Mouse (Mus musculus): ENCODE results near the gene Gm15517. TPM values are rescaled to one million over a fixed set of nuclear protein-coding genes. Genes with fewer than 3 reads are reported as not detected.
"Not testable (repeated sequence)": the region's sequence is repeated elsewhere in the genome, so short reads cannot be mapped to it uniquely, and the experiment has no call there.

The Gm15517 gene
- polyA plus RNA-seq, 1 experiment from 2014 or later, result not detected

DNA sequence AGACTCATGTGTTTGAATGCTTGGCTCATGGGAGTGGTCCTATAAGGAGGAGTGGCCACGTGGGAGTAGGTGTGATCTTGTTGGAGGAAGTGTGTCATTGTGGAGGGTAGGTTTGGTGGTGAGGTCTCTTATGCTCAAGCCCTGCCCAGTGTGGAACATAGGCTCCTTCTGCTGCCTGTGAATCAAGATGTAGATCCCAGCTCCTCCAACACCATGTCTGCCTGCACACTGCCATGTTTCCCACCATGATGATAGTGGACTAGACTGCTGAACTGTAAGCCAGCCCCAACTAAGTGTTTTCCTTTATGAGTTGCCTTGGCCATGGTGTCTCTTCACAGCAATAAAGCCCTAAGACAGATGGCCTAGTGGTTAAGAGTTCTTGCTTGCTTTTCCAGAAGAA is 17.2 kb upstream of the Gm15517 start:
- Histone ChIP-seq H3K4me3 (ENCODE audit: low read length) (no peak overlapping the region), H3K27me3 (ENCODE audit: control insufficient read depth, insufficient read depth, low read length) (no peaks in the 10 kb centered on the region), H3K9ac (ENCODE audit: low read depth, low read length) (no peak overlapping the region), H3K27ac (ENCODE audit: low read depth, low read length) (no peak overlapping the region), H3K36me3 (ENCODE audit: control insufficient read depth, insufficient read depth, low read length) (peaks cover 13% of the 10 kb centered on the region), H3K4me1 (ENCODE audit: control insufficient read depth, insufficient read depth, low read length) (peaks cover 21% of the 10 kb centered on the region), H3K4me2 (replicated peaks; ENCODE audit: low read depth, low read length) (no peak overlapping the region), H3K9me3 (ENCODE audit: control insufficient read depth, low read length) (no peaks in the 10 kb centered on the region)
- WGBS, result 53% methylated on average over 1 of the region's 1 CpGs
- no peak for ATAC-seq (ENCODE audit: low FRiP score, low TSS enrichment)

DNA sequence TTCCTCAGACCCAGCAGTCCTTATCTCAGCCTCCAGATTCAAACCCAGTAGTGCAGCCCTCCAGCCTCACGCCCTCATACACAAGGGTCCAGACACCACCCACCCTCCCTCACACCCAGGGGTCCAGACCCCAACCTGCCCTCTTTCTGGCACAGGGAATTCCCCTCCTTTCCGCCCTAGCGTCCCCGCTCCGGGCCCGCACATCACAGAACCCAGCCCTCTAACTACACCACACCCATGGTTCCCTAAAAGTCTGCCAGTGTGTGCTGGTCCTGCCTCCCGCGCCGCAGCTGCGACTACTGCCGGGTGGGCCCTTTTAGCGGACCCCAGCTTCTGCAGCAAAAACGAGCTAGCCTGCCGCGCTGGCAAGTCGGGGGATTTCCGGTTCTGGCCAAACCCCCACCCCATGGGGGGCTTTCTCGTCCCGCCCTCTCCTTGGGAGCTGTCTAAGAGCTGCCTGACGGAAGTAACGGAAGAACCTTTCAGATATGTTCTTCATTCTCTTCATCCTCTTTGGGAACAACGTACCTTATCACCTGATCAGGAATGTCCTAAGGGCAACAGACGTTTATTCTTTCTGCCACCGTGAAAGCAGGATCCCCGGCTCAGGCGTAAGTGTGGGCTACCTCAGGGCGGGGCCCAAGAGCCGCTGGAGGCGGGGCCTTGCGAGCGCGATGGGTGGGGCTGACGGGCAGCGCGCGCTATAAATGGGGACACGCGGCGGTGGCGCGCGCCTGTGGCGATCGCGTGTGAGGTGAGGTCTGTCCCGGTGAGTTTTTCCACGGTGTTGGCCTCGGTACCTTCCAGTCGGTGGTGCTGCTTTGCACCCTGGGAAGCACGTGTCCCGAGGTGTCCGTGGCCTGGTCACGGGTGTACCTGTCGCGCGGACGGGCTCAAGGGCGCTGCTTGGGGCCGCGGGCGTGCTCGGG is 14.9 kb upstream of the Gm15517 start, which contains the start of the genes 1700028J19Rik and 2410002F23Rik:
TSS of gene 1700028J19Rik (minus strand) at position 641 of the 929 bp plus-strand sequence.
TSS of gene 2410002F23Rik (plus strand) at position 668 of the 929 bp plus-strand sequence.
- H3K9me3 ChIP-seq (ENCODE audit: control insufficient read depth, low read length), result no peaks in the 10 kb centered on the region
- ATAC-seq (ENCODE audit: low FRiP score, low TSS enrichment), result peak; percentile 87
- peak within 1 kb of the TSS; percentile 88 for H3K4me2 ChIP-seq (replicated peaks; ENCODE audit: low read depth, low read length)
- no peaks in the 10 kb centered on the region for H3K27me3 ChIP-seq (ENCODE audit: control insufficient read depth, insufficient read depth, low read length)
- H3K9ac ChIP-seq (ENCODE audit: low read depth, low read length), result peak within 1 kb of the TSS; percentile 95
- H3K36me3 ChIP-seq (ENCODE audit: control insufficient read depth, insufficient read depth, low read length), result peaks cover 34% of the 10 kb centered on the region
- 1% methylated on average over 54 of the region's 62 CpGs for WGBS
- peak within 1 kb of the TSS; percentile 96 for H3K4me3 ChIP-seq (ENCODE audit: low read length)
- H3K27ac ChIP-seq (ENCODE audit: low read depth, low read length), result peak within 1 kb of the TSS; percentile 96
- H3K4me1 ChIP-seq (ENCODE audit: control insufficient read depth, insufficient read depth, low read length), result peaks cover 23% of the 10 kb centered on the region

DNA sequence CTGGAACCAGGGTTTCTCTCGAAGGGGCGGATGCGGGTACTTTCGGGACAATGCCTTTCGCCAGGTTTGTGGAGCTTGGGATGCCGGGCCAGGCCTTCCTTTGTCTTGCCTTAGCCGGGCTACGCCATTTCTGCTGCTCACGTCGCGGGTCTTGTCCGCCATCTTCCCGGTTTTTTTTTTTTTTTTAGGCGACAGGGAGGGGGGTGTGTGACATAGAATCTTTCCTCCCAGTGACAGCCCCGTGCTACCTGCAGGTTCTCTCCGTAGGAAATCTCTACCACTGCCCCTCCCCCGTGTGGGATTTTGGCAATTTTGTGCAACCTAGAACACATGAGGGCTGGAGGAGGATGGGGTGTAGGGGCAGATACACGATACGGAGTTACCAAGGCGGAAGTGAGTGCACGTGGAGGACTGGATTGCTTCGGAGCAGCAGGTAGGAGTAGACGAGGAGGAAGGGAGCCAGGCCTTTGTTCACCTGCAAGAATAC is 14.2 kb upstream of the Gm15517 start:
- H3K4me3 ChIP-seq (ENCODE audit: low read length), result peak overlapping the region; percentile 96
- H3K27me3 ChIP-seq (ENCODE audit: control insufficient read depth, insufficient read depth, low read length), result no peaks in the 10 kb centered on the region
- peak overlapping the region; percentile 88 for H3K4me2 ChIP-seq (replicated peaks; ENCODE audit: low read depth, low read length)
- under 1% methylated on average over 23 of the region's 23 CpGs for WGBS
- peak overlapping the region; percentile 95 for H3K9ac ChIP-seq (ENCODE audit: low read depth, low read length)
- peaks cover 37% of the 10 kb centered on the region for H3K36me3 ChIP-seq (ENCODE audit: control insufficient read depth, insufficient read depth, low read length)
- peak; percentile 24 for ATAC-seq (ENCODE audit: low FRiP score, low TSS enrichment)
- H3K9me3 ChIP-seq (ENCODE audit: control insufficient read depth, low read length), result no peaks in the 10 kb centered on the region
- peaks cover 23% of the 10 kb centered on the region for H3K4me1 ChIP-seq (ENCODE audit: control insufficient read depth, insufficient read depth, low read length)
- peak overlapping the region; percentile 96 for H3K27ac ChIP-seq (ENCODE audit: low read depth, low read length)

DNA sequence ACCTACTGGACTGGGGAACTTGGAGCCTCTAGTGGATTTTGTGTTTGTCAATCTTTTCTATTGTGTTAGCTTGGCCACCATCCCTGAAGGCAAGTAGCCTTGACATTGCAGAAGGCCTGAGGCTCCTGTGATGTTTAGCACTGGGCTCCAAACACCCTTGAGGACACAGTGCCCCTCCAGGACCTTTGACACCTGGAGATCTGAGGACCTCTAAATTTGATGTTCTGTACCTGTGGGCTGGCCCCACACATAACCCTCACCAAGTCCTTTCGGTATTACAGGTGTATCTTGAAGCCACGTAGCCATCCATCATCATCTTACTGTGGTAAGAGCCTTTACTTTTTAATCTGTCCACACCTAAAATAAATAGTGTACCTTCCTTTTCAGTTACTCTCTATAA is 13.3 kb upstream of the Gm15517 start:
- no peak overlapping the region for H3K27ac ChIP-seq (ENCODE audit: low read depth, low read length)
- no peak for ATAC-seq (ENCODE audit: low FRiP score, low TSS enrichment)
- H3K4me1 ChIP-seq (ENCODE audit: control insufficient read depth, insufficient read depth, low read length), result peaks cover 26% of the 10 kb centered on the region
- H3K9me3 ChIP-seq (ENCODE audit: control insufficient read depth, low read length), result no peaks in the 10 kb centered on the region
- H3K36me3 ChIP-seq (ENCODE audit: control insufficient read depth, insufficient read depth, low read length), result peaks cover 47% of the 10 kb centered on the region
- H3K27me3 ChIP-seq (ENCODE audit: control insufficient read depth, insufficient read depth, low read length), result no peaks in the 10 kb centered on the region
- peak overlapping the region; percentile 95 for H3K9ac ChIP-seq (ENCODE audit: low read depth, low read length)
- peak overlapping the region; percentile 88 for H3K4me2 ChIP-seq (replicated peaks; ENCODE audit: low read depth, low read length)
- H3K4me3 ChIP-seq (ENCODE audit: low read length), result peak overlapping the region; percentile 96
- WGBS, result 84% methylated on average over 2 of the region's 2 CpGs

DNA sequence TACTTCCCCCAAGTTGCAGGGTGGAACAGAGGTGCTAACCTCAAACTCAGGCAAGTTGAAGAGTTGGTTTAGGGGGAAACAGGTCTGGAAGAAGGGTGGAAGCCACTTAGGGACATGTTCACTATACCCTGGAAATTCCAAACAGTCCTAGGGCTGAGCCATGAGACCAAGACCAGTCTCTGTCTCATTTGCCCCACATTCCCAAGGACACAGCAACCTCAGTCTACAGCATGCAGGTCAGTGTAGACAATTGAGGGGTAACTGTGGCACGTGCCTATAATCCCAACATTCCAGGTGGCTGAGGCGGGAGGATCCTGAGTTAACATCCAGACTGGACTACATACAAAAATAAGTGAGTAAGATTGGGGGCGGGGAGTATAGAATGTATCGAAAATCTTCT is 12.0 kb upstream of the Gm15517 start:
- H3K27me3 ChIP-seq (ENCODE audit: control insufficient read depth, insufficient read depth, low read length), result no peaks in the 10 kb centered on the region
- H3K4me2 ChIP-seq (replicated peaks; ENCODE audit: low read depth, low read length), result no peak overlapping the region
- H3K9me3 ChIP-seq (ENCODE audit: control insufficient read depth, low read length), result no peaks in the 10 kb centered on the region
- H3K9ac ChIP-seq (ENCODE audit: low read depth, low read length), result no peak overlapping the region
- WGBS, result 95% methylated on average over 4 of the region's 4 CpGs
- peaks cover 26% of the 10 kb centered on the region for H3K4me1 ChIP-seq (ENCODE audit: control insufficient read depth, insufficient read depth, low read length)
- no peak overlapping the region for H3K27ac ChIP-seq (ENCODE audit: low read depth, low read length)
- no peak overlapping the region for H3K4me3 ChIP-seq (ENCODE audit: low read length)
- ATAC-seq (ENCODE audit: low FRiP score, low TSS enrichment), result no peak
- peaks cover 57% of the 10 kb centered on the region for H3K36me3 ChIP-seq (ENCODE audit: control insufficient read depth, insufficient read depth, low read length)

DNA sequence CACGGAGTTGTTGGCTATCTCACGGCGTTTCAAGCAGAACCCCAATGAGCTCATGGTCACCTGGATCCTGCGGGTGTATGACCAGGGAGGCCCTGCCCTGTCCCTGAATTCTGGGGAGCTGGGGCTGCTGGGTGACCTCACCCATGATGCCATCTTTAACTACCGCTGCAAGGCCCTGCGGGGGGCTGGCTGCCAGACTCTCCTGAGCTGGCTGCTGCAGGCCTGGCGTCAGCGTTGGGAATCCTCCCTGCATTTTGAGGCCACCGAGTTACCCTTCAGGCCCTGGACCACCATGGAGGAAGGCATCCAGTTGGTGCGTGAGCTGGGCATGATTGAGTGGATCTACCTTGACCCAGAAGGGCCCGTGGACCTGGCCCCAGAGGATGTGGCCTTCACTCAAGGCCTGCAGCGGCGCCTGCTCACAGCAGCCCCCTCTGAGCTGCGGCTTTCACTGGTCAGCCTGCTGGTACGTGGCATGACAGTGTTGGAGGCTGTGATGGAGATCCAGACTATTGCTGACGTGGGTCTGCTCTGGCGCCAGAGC is 10.4 kb upstream of the Gm15517 start:
- H3K36me3 ChIP-seq (ENCODE audit: control insufficient read depth, insufficient read depth, low read length), result peaks cover 57% of the 10 kb centered on the region
- H3K9ac ChIP-seq (ENCODE audit: low read depth, low read length), result not testable (repeated sequence)
- 90% methylated on average over 17 of the region's 17 CpGs for WGBS

DNA sequence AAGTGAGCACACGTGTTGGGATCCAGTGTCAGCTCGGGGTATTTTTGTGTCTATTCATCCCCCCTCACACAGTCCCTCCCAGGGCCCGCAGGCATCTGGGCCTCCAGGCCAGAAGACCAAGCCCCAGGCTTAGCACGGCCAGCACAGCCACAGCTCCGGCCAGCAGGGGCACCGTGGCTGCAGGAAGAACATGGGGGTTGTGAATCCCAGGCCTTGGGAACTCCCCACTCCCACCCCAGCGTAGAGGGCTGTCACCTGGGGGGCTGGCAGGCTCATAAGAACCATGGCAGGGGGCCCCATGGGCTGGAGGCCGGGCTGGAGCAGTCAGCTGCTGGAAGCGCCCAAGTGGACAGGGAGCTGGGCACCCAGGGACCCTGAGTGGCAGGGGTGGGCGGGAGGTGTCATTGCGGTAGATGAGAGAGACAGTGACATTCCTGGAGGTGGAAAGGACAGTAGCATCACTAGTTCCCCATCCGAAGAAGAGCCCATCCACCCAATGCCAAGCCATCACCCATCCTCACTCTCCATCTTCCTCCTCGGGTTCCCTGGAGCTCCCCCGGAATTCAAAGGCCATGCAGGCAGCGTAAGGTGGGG is 8.1 kb upstream of the Gm15517 start:
- Histone ChIP-seq H3K9me3 (ENCODE audit: control insufficient read depth, low read length) (no peaks in the 10 kb centered on the region), H3K27me3 (ENCODE audit: control insufficient read depth, insufficient read depth, low read length) (no peaks in the 10 kb centered on the region), H3K4me1 (ENCODE audit: control insufficient read depth, insufficient read depth, low read length) (peaks cover 14% of the 10 kb centered on the region), H3K27ac (ENCODE audit: low read depth, low read length) (0 out of 2 replicates have a peak overlapping the region, but pooled peaks have one; percentile 11), H3K36me3 (ENCODE audit: control insufficient read depth, insufficient read depth, low read length) (peaks cover 53% of the 10 kb centered on the region), H3K9ac (ENCODE audit: low read depth, low read length) (no peak overlapping the region), H3K4me2 (replicated peaks; ENCODE audit: low read depth, low read length) (no peak overlapping the region), H3K4me3 (ENCODE audit: low read length) (no peak overlapping the region)
- WGBS, result 77% methylated on average over 15 of the region's 15 CpGs
- ATAC-seq (ENCODE audit: low FRiP score, low TSS enrichment), result no peak

More for the DNA sequence above, 10.4 kb upstream of the Gm15517 start:
- H3K4me1 ChIP-seq (ENCODE audit: control insufficient read depth, insufficient read depth, low read length), result peaks cover 21% of the 10 kb centered on the region
- not testable (repeated sequence) for H3K27me3 ChIP-seq (ENCODE audit: control insufficient read depth, insufficient read depth, low read length); H3K4me3 ChIP-seq (ENCODE audit: low read length); ATAC-seq (ENCODE audit: low FRiP score, low TSS enrichment); H3K4me2 ChIP-seq (replicated peaks; ENCODE audit: low read depth, low read length); H3K9me3 ChIP-seq (ENCODE audit: control insufficient read depth, low read length); H3K27ac ChIP-seq (ENCODE audit: low read depth, low read length)

DNA sequence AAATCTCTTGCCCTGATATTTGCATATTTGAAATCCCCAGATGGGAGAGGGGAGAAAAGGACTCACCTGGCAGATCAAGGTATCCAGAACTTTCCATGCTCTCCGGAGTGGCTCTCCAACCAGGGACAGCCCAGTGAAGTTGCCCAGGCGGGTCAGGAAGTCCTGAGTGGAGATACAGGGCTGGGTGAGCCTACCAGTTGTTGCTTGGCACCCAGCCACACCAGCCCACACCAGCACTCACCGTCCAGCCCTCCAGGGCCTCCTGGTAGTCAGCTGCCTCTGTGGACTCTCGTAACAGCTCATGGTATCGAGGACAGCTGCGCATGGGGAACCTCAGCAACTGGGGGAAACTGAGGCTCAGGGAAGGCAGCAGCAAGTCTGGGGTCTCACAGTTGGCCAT is 6.3 kb upstream of the Gm15517 start:
- ATAC-seq (ENCODE audit: low FRiP score, low TSS enrichment), result no peak
- H3K4me2 ChIP-seq (replicated peaks; ENCODE audit: low read depth, low read length), result no peak overlapping the region
- H3K4me1 ChIP-seq (ENCODE audit: control insufficient read depth, insufficient read depth, low read length), result 0 out of 2 replicates have a peak, but pooled peaks cover 3% of the 10 kb centered on the region
- no peak overlapping the region for H3K9ac ChIP-seq (ENCODE audit: low read depth, low read length)
- no peaks in the 10 kb centered on the region for H3K9me3 ChIP-seq (ENCODE audit: control insufficient read depth, low read length)
- H3K27ac ChIP-seq (ENCODE audit: low read depth, low read length), result no peak overlapping the region
- H3K36me3 ChIP-seq (ENCODE audit: control insufficient read depth, insufficient read depth, low read length), result peaks cover 35% of the 10 kb centered on the region
- H3K4me3 ChIP-seq (ENCODE audit: low read length), result no peak overlapping the region
- 85% methylated on average over 6 of the region's 6 CpGs for WGBS
- no peaks in the 10 kb centered on the region for H3K27me3 ChIP-seq (ENCODE audit: control insufficient read depth, insufficient read depth, low read length)

Data from kidney, embryonic 14.5 days (tissue).